Mouse (Mus musculus) ES-Bruce4 (cell line): ENCODE data around the gene Tdo2.

ENCODE experiments used
- CTCF ChIP-seq: IDR thresholded peaks from one replicate; pipeline ENCODE4 v1.8.1; 2011; ENCODE audit warnings: low read depth, low read length
- EP300 ChIP-seq: IDR thresholded peaks from 2 replicates; pipeline ENCODE4 v1.6.1; 2011; ENCODE audit warnings: low read depth, low read length; ENCODE audit not compliant: insufficient read depth

- TF ChIP-seq EP300: no peak
- TF ChIP-seq CTCF: no peak
Measured at GRCm38 (mm10) chr3:81949048-81949447, 27.0 kb downstream of the Tdo2 start.
